Mouse (Mus musculus) G1E (cell line): ENCODE results near the gene Rabep1. TPM values are rescaled to one million over a fixed set of nuclear protein-coding genes. Genes with fewer than 3 reads are reported as not detected.

ENCODE experiments used
- ATAC-seq: 2 replicates; pipeline ENCODE4 v1.8.0; 2016; ENCODE audit warnings: mild to moderate bottlenecking; ENCODE audit not compliant: insufficient number of reproducible peaks, poor library complexity, low FRiP score, severe bottlenecking; ENCODE audit errors: extremely low read depth
- DNase-seq: peaks from one replicate; pipeline ENCODE4 v3.0.0; 2012; ENCODE audit warnings: low spot score
- H3K27me3 ChIP-seq: 2 replicates; pipeline ENCODE4 v1.6.1; 2012; ENCODE audit warnings: mild to moderate bottlenecking, low read length, inconsistent platforms; ENCODE audit not compliant: insufficient read depth
- H3K36me3 ChIP-seq: replicated peaks from 2 replicates; pipeline ENCODE3; 2012; ENCODE audit warnings: mild to moderate bottlenecking, inconsistent platforms
- H3K4me1 ChIP-seq: 2 replicates; pipeline ENCODE4 v1.6.1; 2012; ENCODE audit warnings: low read depth, low read length, inconsistent platforms, mixed read lengths; ENCODE audit not compliant: insufficient read depth
- H3K4me3 ChIP-seq: 2 replicates; pipeline ENCODE4 v1.5.1; 2012; ENCODE audit warnings: low read depth, mild to moderate bottlenecking, inconsistent platforms, low read length, moderate library complexity, mixed read lengths
- H3K9me3 ChIP-seq: replicated peaks from 2 replicates; pipeline ENCODE4 v1.6.1; 2012; ENCODE audit warnings: inconsistent platforms
- CTCF ChIP-seq: IDR thresholded peaks from 2 replicates; pipeline ENCODE4 v1.5.1; 2012; ENCODE audit warnings: low read depth, low read length, inconsistent platforms, mixed read lengths
- GATA1 ChIP-seq: IDR thresholded peaks from 2 replicates; pipeline ENCODE4 v1.6.1; 2012; ENCODE audit warnings: borderline replicate concordance, low read length, inconsistent platforms, mixed read lengths
- GATA2 ChIP-seq: IDR thresholded peaks from 2 replicates; pipeline ENCODE4 v1.6.1; 2012; ENCODE audit warnings: low read depth, low read length, inconsistent platforms, borderline replicate concordance
- POLR2AphosphoS5 ChIP-seq: IDR thresholded peaks from 2 replicates; pipeline ENCODE4 v1.6.1; 2012; ENCODE audit warnings: low read depth, low read length, inconsistent platforms; ENCODE audit not compliant: insufficient replicate concordance
- TAL1 ChIP-seq: conservative IDR thresholded peaks from 2 replicates; pipeline ENCODE4 v1.6.1; 2012; ENCODE audit warnings: low read depth, low read length, inconsistent platforms, mixed read lengths
- polyA plus RNA-seq: library from polyadenylated mRNA; stranded (reverse); fragments of >175 nt; gene quantifications from 2 replicates; pipeline ENCODE4 v1.2.3, GENCODE M21; 2012
- total RNA-seq, 2 experiments: library from RNA; stranded (forward) in 1 of 2; stranded (reverse) in 1 of 2; fragments of 200-1000 nt in 1 of 2; fragments of >200 nt in 1 of 2; fragmentation: Nextera tagmentation in 1 of 2; gene quantifications; 2 replicates each; pipeline ENCODE4 v1.2.3; 2014 to 2017

Rabep1 gene
- total and polyA plus RNA-seq, 3 experiments = 18.1 to 111 (median 50.1) TPM

- peaks cover 60% of the 10 kb centered on the region for H3K36me3 ChIP-seq
- H3K27me3 ChIP-seq = no peaks in the 10 kb centered on the region
- peaks cover 4% of the 10 kb centered on the region; the same call in 1 of the 2 replicates for H3K9me3 ChIP-seq
- peaks cover 46% of the 10 kb centered on the region for H3K4me1 ChIP-seq
- peak overlapping the region; percentile 97 for H3K4me3 ChIP-seq
- DNase-seq = no peak
- TF ChIP-seq GATA2 = no peak
- TF ChIP-seq CTCF = no peak
- TF ChIP-seq GATA1 = no peak
- no peak for TF ChIP-seq POLR2AphosphoS5
- no peak for TF ChIP-seq TAL1
- ATAC-seq = no peak
Measured at GRCm38 (mm10) chr11:70969271-70969794, 124.8 kb downstream of the Rabep1 start.

- Histone ChIP-seq H3K27me3 (no peaks in the 10 kb centered on the region), H3K4me3 (peak within 1 kb of the TSS; percentile 97), H3K9me3 (peaks cover 4% of the 10 kb centered on the region; the same call in 1 of the 2 replicates), H3K4me1 (peaks cover 48% of the 10 kb centered on the region), H3K36me3 (peaks cover 60% of the 10 kb centered on the region)
- DNase-seq (peak; percentile 98), ATAC-seq (peak; percentile 82)
- no peak for TF ChIP-seq POLR2AphosphoS5
- TF ChIP-seq TAL1 = no peak
- TF ChIP-seq GATA1 = no peak
- TF ChIP-seq GATA2 = no peak
- TF ChIP-seq CTCF = no peak
Measured at GRCm38 (mm10) chr11:70969821-70970559, 125.4 kb downstream of the Rabep1 start, which contains the start of the genes Nup88 and Rpain. TSS of gene Nup88 (minus strand) at chr11:70969973. TSS of gene Rpain (plus strand) at chr11:70970213.

- peaks cover 53% of the 10 kb centered on the region for H3K4me1 ChIP-seq
- TF ChIP-seq GATA2 (no peak), TAL1 (peak; percentile 71), GATA1 (no peak)
- H3K36me3 ChIP-seq = peaks cover 60% of the 10 kb centered on the region
- ATAC-seq (peak; percentile 61), DNase-seq (peak; percentile 78)
- H3K9me3 ChIP-seq = peaks cover 4% of the 10 kb centered on the region; the same call in 1 of the 2 replicates
- H3K4me3 ChIP-seq = peak overlapping the region; percentile 97
- no peaks in the 10 kb centered on the region for H3K27me3 ChIP-seq
Measured at GRCm38 (mm10) chr11:70970560-70971540, 126.3 kb downstream of the Rabep1 start.

- H3K4me3 ChIP-seq = no peak overlapping the region
- peaks cover 67% of the 10 kb centered on the region for H3K4me1 ChIP-seq
- ATAC-seq (no peak), DNase-seq (no peak)
- H3K36me3 ChIP-seq = peaks cover 67% of the 10 kb centered on the region
- peaks cover 4% of the 10 kb centered on the region; the same call in 1 of the 2 replicates for H3K9me3 ChIP-seq
- H3K27me3 ChIP-seq = no peaks in the 10 kb centered on the region
- no peak for TF ChIP-seq GATA1
- no peak for TF ChIP-seq CTCF
- TF ChIP-seq TAL1 = no peak
- TF ChIP-seq POLR2AphosphoS5 = no peak
- no peak for TF ChIP-seq GATA2
Measured at GRCm38 (mm10) chr11:70972586-70972985, 128.0 kb downstream of the Rabep1 start.

GRCm38 (mm10) chr11:70973947-70974346 lies 129.4 kb downstream of the Rabep1 start:
- Histone ChIP-seq H3K27me3 (no peaks in the 10 kb centered on the region), H3K4me1 (peaks cover 73% of the 10 kb centered on the region), H3K4me3 (no peak overlapping the region), H3K36me3 (peaks cover 74% of the 10 kb centered on the region), H3K9me3 (peaks cover 4% of the 10 kb centered on the region; the same call in 1 of the 2 replicates)
- TF ChIP-seq GATA1 = no peak
- no peak for TF ChIP-seq GATA2
- TF ChIP-seq POLR2AphosphoS5 = no peak
- peak; percentile 33 for TF ChIP-seq CTCF
- ATAC-seq = no peak
- DNase-seq = no peak

- TF ChIP-seq POLR2AphosphoS5 (0 out of 2 replicates have a peak, but pooled peaks have one; percentile 19), GATA2 (no peak), TAL1 (no peak), CTCF (no peak), GATA1 (no peak)
- no peak overlapping the region for H3K4me3 ChIP-seq
- H3K4me1 ChIP-seq = peaks cover 85% of the 10 kb centered on the region
- ATAC-seq = no peak
- no peaks in the 10 kb centered on the region for H3K27me3 ChIP-seq
- peaks cover 4% of the 10 kb centered on the region; the same call in 1 of the 2 replicates for H3K9me3 ChIP-seq
- DNase-seq = no peak
- H3K36me3 ChIP-seq = peaks cover 87% of the 10 kb centered on the region
Measured at GRCm38 (mm10) chr11:70975193-70975592, 130.6 kb downstream of the Rabep1 start.
